Mouse (Mus musculus) embryo, embryonic 9.5 days (tissue): ENCODE data around the gene Tchhl1.
A peak's percentile ranks its signal among the peaks of the same experiment; 100 is the strongest.
"Not testable (repeated sequence)": the region's sequence is repeated elsewhere in the genome, so short reads cannot be mapped to it uniquely, and the experiment has no call there.

Source experiments
- DNase-seq: peaks from one replicate; pipeline ENCODE4 v3.0.0-alpha.2; 2017; ENCODE audit errors: extremely low spot score

Gene Tchhl1

DNA sequence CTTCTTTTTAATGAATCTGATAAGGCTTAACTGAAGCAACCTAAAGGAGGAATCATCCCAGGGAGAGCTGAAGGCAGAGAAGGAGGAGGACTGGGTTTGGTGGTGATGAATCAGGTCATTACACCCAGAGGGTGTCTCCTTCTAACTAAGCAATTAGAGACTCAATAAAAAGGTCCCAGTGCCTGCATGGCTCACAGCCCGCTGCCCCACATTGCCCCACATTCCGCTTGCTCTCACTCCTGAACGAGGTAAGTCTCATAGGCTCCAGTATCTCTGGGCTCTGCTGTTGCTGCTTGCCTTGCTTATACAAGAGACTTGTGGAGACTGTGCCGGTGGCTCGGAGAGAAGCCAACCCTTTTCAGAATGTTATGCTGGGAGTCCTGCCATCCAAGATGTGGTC lies at the start of gene Tchhl1:
TSS of gene Tchhl1 (plus strand) at position 194 of the 400 bp plus-strand sequence.
- no peak for DNase-seq

DNA sequence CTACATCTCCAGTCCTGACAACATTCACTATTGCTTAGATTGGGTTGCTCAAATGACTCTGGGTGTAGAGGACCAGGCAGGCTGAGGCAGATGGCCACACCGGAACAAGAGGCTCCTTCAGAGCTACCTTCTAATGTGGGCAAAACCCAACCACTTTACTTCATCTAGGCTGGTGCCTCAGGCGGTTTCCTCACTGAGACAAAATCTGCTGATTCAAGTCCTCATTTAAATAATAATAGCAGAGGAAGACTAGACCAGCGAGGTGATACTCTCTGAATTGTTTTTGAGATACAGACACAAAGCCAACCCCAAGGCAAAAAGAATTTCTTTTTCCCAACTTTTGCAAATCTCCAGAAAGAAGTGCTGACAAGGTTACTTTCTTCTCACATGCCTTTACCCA lies 36.9 kb upstream of the Tchhl1 start:
- no peak for DNase-seq

DNA sequence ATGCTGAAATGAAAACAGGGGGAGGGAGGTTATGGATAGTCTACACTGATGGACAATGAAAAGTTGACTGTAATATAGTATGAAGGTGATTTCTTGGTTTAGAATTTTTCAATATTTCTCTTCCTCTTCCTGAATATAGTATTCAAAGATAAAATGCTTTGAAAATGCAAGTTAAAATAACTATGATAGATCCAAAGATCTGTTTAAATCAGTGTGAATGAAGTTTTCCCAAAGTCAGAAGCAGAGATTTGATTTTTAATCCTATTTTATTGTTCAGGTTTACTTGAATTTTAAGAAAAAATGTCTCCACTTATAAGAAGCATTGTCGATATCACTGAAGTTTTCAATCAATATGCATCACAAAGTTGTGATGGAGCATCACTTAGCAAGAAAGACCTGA lies 26.5 kb upstream of the Tchhl1 start, which contains the start of gene Tchh:
TSS of gene Tchh (plus strand) at position 301 of the 400 bp plus-strand sequence.
- DNase-seq = no peak

DNA sequence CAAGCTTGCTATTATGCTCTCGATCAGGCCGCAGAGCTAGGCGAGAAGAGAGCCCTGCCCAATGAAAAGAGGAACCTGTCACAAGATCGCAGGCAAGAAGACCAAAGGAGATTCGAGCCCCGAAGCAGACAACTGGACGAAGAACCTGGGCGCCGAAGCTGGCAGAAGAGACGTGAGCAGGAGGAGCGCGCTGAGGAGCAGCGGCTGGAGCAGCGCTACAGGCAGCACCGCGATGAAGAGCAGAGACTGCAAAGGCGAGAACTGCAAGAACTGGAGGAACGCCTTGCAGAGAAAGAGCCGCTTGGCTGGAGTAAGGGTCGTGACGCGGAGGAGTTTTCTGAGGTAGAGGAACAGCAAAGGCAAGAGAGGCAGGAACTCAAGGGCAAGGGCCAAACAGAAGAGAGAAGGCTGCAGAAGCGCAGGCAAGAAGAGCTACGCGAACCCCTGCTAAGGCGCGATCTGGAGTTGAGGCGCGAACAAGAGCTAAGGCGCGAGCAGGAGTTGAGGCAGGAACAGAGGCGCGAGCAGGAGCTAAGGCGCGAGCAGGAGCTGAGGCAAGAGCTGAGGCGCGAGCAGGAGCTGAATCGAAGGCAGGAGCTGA lies 25.0 kb upstream of the Tchhl1 start:
- peak; percentile 73 for DNase-seq

DNA sequence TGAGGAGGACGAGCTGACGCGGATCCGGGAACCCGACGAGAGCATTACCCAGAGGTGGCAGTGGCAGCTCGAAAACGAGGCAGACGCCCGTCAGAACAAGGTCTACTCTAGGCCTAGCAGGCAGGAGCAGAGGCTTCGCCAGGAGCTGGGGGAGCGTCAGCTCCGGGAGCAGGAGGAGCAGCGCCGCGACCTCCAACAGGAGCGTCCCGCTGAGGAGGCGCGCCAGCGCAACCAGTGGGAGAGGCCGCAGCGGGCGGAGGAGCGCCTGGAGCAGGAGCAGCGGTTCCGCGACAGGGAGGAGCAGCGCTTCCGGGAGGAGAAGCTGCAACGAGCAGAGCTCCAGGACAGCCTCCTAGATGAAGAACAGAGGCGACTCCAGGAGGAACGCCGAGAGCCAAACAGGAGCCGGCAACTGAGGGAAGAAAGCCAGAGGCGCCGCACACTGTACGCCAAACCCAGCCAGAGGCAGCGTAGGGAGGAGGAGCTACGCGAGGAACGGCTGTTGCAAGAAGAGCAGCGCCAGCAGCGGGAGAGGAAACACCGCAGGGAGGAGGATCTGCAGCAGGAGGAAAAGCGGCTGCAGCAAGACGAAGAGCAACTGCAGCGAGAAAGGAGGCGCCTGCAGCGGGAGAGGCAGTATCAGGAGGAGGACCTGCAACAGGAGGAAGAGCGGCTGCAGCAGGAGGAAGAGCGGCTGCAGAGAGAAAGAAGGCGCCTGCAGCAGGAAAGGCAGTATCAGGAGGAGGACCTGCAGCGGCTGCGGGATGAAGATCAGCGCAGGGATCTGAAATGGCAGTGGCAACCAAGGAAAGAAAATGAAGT lies 24.0 kb upstream of the Tchhl1 start:
- DNase-seq = peak; percentile 82

DNA sequence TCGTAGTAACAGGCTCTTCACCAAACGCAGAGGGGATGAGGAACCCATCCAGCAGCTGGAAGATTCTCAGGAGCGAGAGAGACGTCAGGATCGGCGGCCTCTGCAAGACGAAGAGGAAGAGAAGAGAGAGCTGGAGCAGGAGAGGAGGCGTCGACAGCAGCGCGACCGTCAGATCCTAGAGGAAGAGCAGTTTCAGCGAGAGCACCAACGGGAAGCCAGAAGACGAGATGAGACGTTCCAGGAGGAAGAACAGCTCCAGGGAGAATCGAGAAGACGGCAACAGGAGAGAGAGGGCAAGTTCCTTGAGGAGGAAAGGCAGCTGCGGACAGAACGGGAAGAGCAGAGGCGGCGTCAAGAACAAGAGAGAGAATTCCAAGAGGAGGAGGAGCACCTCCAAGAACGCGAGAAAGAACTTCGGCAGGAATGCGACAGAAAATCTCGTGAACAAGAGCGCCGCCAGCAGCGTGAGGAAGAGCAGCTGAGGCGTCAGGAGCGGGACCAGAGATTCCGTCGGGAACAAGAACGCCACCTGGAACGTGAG lies 23.3 kb upstream of the Tchhl1 start:
- DNase-seq = peak; percentile 51

DNA sequence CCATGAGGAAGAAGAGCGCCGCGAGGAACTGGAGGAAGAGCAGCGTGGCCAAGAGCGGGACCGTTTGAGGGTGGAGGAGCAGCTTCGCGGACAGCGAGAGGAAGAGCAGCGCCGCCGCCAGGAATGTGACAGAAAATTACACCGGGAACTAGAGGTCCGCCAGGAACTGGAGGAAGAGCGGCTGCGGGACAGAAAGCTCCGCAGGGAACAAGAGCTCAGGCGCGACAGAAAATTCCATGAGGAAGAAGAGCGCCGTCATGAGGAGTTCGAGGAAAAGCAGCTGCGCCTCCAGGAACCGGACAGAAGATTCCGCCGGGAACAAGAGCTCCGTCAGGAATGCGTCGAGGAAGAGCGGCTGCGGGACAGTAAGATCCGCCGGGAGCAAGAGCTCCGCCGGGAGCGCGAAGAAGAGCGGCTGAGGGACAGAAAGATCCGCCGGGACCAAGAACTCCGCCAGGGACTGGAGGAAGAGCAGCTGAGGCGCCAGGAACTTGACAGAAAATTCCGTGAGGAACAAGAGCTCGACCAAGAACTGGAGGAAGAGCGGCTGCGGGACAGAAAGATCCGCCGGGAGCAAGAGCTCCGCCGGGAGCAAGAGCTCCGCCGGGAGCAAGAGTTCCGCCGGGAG lies 22.3 kb upstream of the Tchhl1 start:
- peak; percentile 63 for DNase-seq

DNA sequence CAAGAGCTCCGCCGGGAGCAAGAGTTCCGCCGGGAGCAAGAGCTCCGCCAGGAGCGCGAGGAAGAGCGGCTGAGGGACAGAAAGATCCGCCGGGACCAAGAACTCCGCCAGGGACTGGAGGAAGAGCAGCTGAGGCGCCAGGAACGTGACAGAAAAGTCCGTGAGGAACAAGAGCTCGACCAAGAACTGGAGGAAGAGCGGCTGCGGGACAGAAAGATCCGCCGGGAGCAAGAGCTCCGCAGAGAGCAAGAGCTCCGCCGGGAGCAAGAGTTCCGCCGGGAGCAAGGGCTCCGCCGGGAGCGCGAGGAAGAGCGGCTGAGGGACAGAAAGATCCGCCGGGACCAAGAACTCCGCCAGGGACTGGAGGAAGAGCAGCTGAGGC lies 21.8 kb upstream of the Tchhl1 start:
- DNase-seq = not testable (repeated sequence)

DNA sequence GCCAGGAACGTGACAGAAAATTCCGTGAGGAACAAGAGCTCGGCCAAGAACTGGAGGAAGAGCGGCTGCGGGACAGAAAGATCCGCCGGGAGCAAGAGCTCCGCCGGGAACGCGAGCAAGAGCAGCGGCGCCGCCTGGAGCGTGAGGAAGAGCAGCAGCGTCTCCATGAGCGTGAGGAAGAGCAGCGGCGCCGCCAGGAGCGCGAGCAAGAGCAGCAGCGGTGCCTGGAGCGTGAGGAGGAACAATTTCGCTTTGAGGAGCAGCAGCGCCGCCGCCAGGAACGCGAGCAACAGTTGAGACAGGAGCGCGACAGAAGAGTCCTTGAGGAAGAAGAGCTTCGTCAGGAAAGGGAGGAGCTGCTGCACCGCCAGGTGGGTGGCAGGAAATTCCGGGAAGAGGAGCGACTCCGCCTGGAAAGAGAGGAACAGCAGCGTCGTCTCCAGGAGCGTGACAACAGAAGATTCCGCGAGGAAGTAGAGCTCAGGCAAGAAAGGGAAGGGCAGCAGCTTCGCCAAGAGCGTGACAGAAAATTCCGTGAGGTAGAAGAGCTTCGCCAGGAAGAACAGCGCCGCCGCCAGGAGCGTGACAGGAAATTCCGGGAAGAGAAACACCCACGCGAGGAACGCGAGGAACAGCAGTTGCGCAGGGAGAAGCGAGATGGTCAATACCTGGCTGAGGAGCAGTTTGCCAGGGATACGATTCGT lies 21.3 kb upstream of the Tchhl1 start:
- peak; percentile 78 for DNase-seq

DNA sequence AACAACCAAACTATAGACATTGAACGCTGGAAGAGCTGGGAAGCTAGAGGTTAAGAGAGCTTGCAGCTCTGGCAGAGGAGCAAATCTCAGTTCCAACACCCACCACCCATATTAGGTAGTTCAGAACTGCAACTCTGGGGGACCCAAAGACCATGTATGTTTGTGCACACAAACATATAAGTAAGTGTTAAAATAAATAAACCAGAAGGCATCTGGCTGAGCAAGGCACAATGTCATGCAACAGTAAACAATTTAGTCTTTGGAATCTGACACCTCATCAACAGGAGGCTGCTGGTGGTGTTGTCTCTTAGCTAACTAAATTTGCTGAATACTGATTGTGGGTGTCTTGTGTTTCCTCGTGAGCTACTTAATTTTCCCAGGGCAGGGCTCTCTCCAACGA lies 2.0 kb upstream of the Tchhl1 start:
- no peak for DNase-seq

DNA sequence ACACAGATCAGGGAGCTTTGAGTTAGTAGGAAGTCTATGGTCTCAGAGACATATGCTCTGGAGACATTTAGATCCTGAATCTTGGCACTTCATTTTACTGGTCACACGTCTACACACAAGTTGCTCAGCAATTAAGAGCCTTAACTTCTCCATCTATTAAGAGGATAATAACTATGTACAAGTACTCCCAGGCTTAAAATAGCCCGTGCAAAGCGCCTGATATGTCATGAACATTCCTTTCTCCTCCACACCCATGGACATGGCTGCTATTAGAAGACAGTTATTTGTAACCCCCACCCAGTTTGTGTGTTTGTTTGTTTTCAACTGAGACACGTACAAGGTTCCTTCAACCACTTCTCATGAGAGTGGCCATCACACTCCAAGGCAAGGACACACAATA lies 1.4 kb upstream of the Tchhl1 start:
- no peak for DNase-seq

DNA sequence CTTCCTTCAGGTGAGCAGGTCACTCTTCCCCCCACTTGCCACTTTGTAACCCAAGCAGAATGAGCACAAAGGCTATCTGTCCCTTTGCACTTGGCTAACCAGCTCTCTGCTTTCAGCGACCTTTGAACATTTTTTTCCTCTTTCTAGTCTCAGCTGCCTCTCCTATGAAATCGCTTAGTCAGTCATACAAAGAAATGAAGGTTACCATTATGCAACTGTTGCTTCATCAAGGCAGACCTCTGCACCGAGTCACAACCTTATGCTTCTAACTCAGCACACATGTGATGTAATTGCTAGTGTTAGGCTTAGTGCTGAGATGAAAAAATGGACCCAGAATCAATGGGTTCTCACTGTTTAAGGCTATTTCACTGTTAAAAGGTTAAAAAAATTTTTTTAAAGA lies 1.1 kb downstream of the Tchhl1 start:
- DNase-seq = no peak

DNA sequence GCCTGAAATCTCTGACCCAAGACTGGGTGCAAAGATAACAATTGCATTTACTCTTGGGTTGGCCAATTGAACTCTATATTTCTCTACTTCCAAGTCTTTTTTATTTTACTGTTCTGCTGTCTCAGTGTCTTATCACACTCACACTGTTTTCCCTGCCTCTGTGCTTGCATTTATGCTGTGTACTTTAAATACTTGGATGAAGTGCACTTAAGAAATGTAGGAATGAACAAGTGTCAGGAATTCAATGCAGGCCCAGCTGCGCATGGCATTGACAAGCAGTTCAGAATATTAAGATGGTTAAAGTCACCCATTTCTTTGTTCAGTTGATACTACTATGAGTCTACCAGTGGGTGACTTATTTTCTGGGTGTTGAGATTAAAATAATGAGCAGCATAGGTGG lies 11.5 kb downstream of the Tchhl1 start:
- no peak for DNase-seq

DNA sequence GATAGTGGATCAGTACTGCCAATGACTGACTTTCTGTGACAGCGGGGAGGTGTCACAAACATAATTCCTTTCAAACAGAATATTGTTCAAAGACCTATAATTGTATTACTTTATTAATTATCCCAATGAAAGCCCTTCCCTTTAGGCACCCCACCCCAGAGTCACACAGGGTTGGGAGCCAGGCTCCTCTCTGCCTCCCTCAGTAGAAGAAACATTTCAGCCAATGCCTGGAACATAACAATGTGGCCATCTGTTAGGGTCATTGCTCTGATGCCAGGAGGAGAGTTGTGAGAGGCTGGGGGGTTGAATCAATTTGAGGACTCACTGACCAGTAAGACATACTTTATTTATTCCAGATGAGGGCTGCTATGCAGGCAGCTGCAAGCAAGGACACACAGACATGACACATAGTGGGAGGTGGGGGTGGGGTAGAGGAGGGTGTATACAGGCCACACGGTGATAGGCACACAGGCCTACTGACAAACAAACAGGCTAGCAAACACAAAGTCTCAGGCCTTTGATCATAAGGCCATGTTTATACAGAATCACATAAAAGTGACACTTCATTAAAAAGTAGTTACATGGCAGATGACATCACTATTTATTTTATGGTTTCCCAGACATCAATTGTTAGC lies 13.5 kb downstream of the Tchhl1 start:
- no peak for DNase-seq

DNA sequence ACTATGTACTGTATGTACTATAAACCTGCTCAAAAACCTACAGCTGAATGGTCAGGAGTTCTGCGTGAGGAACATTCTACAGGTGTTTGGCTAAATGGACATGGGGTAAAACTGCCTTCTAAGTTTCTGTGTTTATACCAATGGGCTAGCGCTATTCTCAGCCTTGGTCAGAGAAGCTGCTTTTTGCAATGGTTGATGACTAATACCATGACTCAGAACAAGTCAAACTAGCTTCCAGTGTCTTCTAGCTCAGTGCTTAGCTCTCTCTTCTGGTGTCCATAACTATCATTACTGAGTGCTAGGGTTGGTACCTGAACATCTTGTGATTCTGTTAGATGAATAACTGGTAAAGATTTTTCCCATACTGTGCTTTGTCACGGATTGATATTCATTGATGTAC lies 17.1 kb downstream of the Tchhl1 start:
- DNase-seq = no peak

DNA sequence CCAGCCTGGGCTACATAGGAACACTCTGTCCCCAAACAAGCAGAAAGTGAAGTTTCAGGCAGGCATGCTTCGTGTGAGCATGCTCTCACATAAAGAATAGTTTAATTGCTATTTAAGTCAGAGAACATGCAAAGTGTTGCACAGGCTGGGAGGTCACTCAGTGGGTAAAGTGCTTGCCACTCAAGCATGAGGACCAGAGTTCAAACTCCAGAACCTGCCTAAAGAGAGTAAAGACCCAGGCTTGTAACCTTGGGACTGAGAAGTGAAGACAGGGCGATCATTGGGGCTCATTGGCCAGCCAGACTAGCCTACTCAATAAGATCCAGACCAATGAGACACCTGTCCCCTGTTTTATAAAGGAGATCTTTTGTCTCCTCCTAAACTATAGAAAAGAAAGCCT lies 20.0 kb downstream of the Tchhl1 start:
- no peak for DNase-seq

DNA sequence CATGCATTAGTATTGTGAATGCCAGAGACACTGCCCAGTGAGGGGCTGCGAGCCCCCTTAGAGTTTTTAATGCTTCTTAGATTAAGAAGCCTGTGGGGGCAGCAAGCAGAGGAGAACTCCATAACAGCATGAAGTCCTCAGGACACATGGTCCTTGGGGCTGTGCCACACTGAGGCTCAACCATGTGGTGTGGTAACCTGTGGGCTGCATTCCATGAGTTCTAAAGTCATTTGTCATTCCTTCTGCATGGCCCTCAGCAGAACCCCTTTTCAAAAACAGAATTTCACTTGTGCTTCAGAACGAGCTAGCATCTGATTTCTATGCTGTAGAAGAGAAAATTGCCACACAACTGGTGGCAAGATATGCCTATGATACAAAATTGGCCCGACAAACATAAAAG lies 23.6 kb downstream of the Tchhl1 start:
- no peak for DNase-seq

DNA sequence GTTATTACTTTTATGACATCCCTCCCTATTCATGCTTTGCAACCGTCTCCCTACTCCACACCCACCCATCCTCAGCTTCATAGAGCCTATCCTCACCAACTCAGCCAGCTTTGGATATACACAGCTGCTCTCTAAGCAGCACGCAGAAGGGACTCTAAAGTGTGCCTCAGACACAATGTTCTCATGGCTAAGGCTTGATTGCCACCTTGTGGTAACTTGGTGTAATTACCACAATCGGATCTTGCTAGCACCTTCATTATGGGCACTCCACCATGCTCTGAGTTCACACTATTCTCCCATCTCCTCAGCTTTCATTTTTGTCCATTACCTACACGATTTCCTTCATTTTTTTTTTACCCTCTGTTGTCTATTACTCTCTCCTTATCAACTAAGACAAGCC lies 25.4 kb downstream of the Tchhl1 start:
- DNase-seq = peak; percentile 59

DNA sequence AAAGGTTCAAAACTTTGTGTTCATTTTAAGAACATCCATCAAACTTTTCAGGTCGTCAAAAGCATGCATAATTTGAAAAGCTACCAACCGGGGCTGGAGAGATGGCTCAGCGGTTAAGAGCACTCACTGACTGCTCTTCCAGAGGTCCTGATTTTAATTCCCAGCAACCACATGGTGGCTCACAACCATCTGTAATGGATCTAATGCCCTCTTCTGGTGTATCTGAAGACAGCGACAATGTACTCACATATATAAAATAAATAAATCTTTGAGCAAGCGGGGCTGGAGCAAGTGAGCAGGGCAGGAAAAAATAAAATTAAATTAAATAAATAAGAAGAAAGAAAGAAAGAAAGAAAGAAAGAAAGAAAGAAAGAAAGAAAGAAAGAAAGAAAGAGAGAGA lies 26.2 kb downstream of the Tchhl1 start:
- not testable (repeated sequence) for DNase-seq

DNA sequence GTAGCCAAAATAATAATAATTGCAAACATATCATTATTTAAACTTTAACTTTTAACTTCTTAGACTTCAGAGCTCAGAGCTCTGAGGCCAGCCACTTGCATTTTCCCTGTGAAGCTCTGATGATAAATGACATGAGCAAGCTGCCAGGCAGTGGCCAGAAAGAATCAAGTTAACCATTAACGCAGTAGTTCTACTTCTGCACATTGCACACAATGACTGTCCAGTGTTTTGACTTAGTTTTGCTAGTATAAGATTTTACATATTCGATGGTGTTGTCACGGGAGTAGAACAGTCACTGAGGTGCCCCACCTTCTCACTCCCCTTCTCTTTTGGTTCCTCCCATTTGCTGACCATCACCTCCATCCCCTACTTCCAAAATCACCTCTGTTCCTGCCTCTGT lies 28.6 kb downstream of the Tchhl1 start:
- no peak for DNase-seq

DNA sequence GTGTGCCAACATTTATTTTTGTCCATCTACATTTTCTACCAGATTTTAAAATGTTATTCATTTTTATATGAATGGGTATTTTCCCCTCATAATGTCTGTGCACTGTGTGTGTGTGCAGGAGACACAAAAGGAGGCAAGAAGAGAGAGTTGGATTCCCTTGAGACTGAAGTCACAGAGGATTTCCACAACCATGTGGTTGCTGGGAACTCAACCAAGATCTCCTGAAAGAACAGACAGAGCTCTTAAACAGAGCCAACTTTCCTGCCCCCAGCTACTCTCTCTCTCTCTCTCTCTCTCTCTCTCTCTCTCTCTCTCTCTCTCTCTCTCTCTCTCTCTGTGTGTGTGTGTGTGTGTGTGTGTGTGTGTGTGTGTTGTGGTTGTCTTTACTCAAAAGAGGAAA lies 30.6 kb downstream of the Tchhl1 start:
- no peak for DNase-seq
